Mouse (Mus musculus): ENCODE results near the gene Cdc42bpa.

Cdc42bpa gene

GRCm38 (mm10) chr1:179959721-179960542, at the start of gene Cdc42bpa:
TSS of gene Cdc42bpa (plus strand) at chr1:179960472.
- DNase-seq (ENCODE audit: low spot score in 2 of 2): peak; percentile 80 to 85

GRCm38 (mm10) chr1:179913471-179913870, 46.8 kb upstream of the Cdc42bpa start:
- peak in 1 of 2 experiments; percentile 20 for DNase-seq (ENCODE audit: low spot score in 2 of 2)

GRCm38 (mm10) chr1:179917036-179917435, 43.2 kb upstream of the Cdc42bpa start:
- peak in 1 of 2 experiments; percentile 4 for DNase-seq (ENCODE audit: low spot score in 2 of 2)

- peak; percentile 17 to 20 for DNase-seq (ENCODE audit: low spot score in 2 of 2)
These were observed 42.8 kb upstream of the Cdc42bpa start for GRCm38 (mm10) chr1:179917481-179917880.

- peak; percentile 22 to 31 for DNase-seq (ENCODE audit: low spot score in 2 of 2)
These were observed 40.4 kb upstream of the Cdc42bpa start for GRCm38 (mm10) chr1:179919656-179920436.

- DNase-seq (ENCODE audit: low spot score in 2 of 2): peak in 1 of 2 experiments; percentile 14
These were observed 36.4 kb upstream of the Cdc42bpa start for GRCm38 (mm10) chr1:179923661-179924405.

GRCm38 (mm10) chr1:179926240-179926639, 34.0 kb upstream of the Cdc42bpa start:
- DNase-seq (ENCODE audit: low spot score in 2 of 2): peak in 1 of 2 experiments; percentile 10

- DNase-seq (ENCODE audit: low spot score in 2 of 2): peak in 1 of 2 experiments; percentile 9
These were observed 33.2 kb upstream of the Cdc42bpa start for GRCm38 (mm10) chr1:179927102-179927501.

GRCm38 (mm10) chr1:179928822-179929221, 31.4 kb upstream of the Cdc42bpa start:
- peak in 1 of 2 experiments; percentile 17 for DNase-seq (ENCODE audit: low spot score in 2 of 2)

GRCm38 (mm10) chr1:179931247-179931646, 29.0 kb upstream of the Cdc42bpa start:
- no peak for DNase-seq (ENCODE audit: low spot score in 2 of 2)

GRCm38 (mm10) chr1:179934064-179934463, 26.2 kb upstream of the Cdc42bpa start:
- no peak for DNase-seq (ENCODE audit: low spot score in 2 of 2)

GRCm38 (mm10) chr1:179940071-179940786, 20.0 kb upstream of the Cdc42bpa start:
- DNase-seq (ENCODE audit: low spot score in 2 of 2): peak; percentile 38 to 62

GRCm38 (mm10) chr1:179940787-179941352, 19.4 kb upstream of the Cdc42bpa start:
- DNase-seq (ENCODE audit: low spot score in 2 of 2): peak in 1 of 2 experiments; percentile 1

GRCm38 (mm10) chr1:179945017-179945416, 15.3 kb upstream of the Cdc42bpa start:
- no peak for DNase-seq (ENCODE audit: low spot score in 2 of 2)

- DNase-seq (ENCODE audit: low spot score in 2 of 2): no peak
These were observed 13.7 kb upstream of the Cdc42bpa start for GRCm38 (mm10) chr1:179946616-179947015.

GRCm38 (mm10) chr1:179947653-179948052, 12.6 kb upstream of the Cdc42bpa start:
- no peak for DNase-seq (ENCODE audit: low spot score in 2 of 2)

- no peak for DNase-seq (ENCODE audit: low spot score in 2 of 2)
These were observed 8.7 kb upstream of the Cdc42bpa start for GRCm38 (mm10) chr1:179951597-179951996.

GRCm38 (mm10) chr1:179953251-179953650, 7.0 kb upstream of the Cdc42bpa start:
- DNase-seq (ENCODE audit: low spot score in 2 of 2): no peak

- no peak for DNase-seq (ENCODE audit: low spot score in 2 of 2)
These were observed 2.8 kb upstream of the Cdc42bpa start for GRCm38 (mm10) chr1:179957431-179957830.

- peak; percentile 46 to 55 for DNase-seq (ENCODE audit: low spot score in 2 of 2)
These were observed 1.2 kb upstream of the Cdc42bpa start for GRCm38 (mm10) chr1:179958871-179959720.

Measured in right cerebral cortex, postnatal 10 days (tissue).